ENCODE assay signal across 8 mouse cellular contexts in the genomic region with DNA sequence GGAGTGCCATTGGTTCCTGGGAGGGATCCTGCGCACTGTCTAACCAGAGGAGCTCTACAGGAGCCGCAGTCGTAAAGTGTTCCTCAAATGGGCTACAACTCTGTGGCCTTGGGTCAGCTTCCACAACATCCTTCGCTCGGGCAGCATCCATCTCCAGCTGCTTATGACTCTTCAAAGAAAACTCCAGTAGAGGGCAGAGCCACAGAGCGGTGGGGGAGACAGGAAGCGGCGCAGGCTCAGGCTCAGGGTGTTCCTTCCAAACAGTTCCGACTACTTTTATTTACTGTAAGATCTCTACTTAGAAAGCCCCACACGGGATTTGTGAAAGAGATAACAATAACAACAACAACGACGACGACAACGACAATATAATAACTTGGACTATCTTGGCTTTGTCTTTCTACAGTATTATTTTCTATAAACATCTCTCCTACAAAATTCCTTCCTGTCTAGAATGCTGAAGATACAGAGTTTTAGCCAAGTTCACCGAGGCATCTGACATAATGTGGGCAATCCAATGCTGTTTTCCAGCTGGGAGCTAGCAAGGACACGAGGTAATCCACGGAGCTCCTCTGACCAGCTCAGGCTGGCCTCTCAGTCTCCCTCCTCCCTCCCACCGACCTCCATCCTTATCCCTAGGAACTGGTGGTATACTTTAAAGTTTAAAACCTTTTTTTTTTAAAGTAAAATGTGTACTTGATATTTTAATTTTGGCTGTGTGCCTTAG.
A peak's percentile ranks its signal among the peaks of the same experiment; 100 is the strongest.
DNase-seq lines count a peak whose midpoint lies in the region; ATAC-seq and TF ChIP-seq lines count a peak whose summit lies in the region.

No protein-coding gene starts in this region.

- H3K9me3 ChIP-seq in E14TG2a.4 (ENCODE audit: low read length) = no peaks in the 10 kb centered on the region
- H3K9me3 ChIP-seq in limb, embryonic 10.5 days (replicated peaks) = no peaks in the 10 kb centered on the region
- H3K9me3 ChIP-seq in midbrain, embryonic 15.5 days = no peaks in the 10 kb centered on the region

- TF ChIP-seq CTCF in E14TG2a.4 (conservative IDR thresholded peaks at IDR 0.05; ENCODE audit: low read length) = no peak; the same call in 1 of the 2 replicates

- H3K4me1 ChIP-seq in E14TG2a.4 (replicated peaks; ENCODE audit: low read depth, low read length) = peaks cover 77% of the 10 kb centered on the region
- H3K4me1 ChIP-seq in limb, embryonic 10.5 days = peaks cover 19% of the 10 kb centered on the region
- H3K4me1 ChIP-seq in midbrain, embryonic 15.5 days = no peaks in the 10 kb centered on the region

- peak overlapping the region; percentile 54 for H3K4me3 ChIP-seq in E14TG2a.4 (replicated peaks; ENCODE audit: low read length)
- H3K4me3 ChIP-seq in limb, embryonic 10.5 days = no peak overlapping the region
- H3K4me3 ChIP-seq in midbrain, embryonic 15.5 days = no peak overlapping the region

- no peaks in the 10 kb centered on the region for H3K27me3 ChIP-seq in E14TG2a.4 (ENCODE audit: insufficient read depth, low read length)
- H3K27me3 ChIP-seq in limb, embryonic 10.5 days (ENCODE audit: low read depth, poor library complexity, severe bottlenecking) = peaks cover 1% of the 10 kb centered on the region; the same call in 1 of the 2 replicates
- no peaks in the 10 kb centered on the region for H3K27me3 ChIP-seq in midbrain, embryonic 15.5 days (replicated peaks)

- ATAC-seq in midbrain, embryonic 15.5 days (replicated peaks) = no peak

- H3K36me3 ChIP-seq in E14TG2a.4 (ENCODE audit: insufficient read depth, low read length) = no peaks in the 10 kb centered on the region; the same call in 1 of the 2 replicates
- H3K36me3 ChIP-seq in limb, embryonic 10.5 days = no peaks in the 10 kb centered on the region
- H3K36me3 ChIP-seq in midbrain, embryonic 15.5 days (replicated peaks) = no peaks in the 10 kb centered on the region

- no peak overlapping the region for H3K9ac ChIP-seq in midbrain, embryonic 15.5 days

- H3K27ac ChIP-seq in limb, embryonic 10.5 days = no peak overlapping the region
- H3K27ac ChIP-seq in midbrain, embryonic 15.5 days = no peak overlapping the region

- 57% methylated on average over 18 of the region's 18 CpGs for WGBS in limb, embryonic 10.5 days
- 66% methylated on average over 18 of the region's 18 CpGs for WGBS in midbrain, embryonic 15.5 days

- intact Hi-C loops in heart, postnatal 36 days (cut with DNase I) = loop anchor here (2.0 to 5.0 kb wide), 6 partner anchors 47 to 226 kb away; a partner anchor contains a TSS

- H3K4me2 ChIP-seq in midbrain, embryonic 15.5 days = no peak overlapping the region

- DNase-seq in heart, adult 18-20 months = peak; percentile 64 to 69
- DNase-seq in heart, postnatal 36 days = no peak
- DNase-seq in heart, adult 8-10 months (ENCODE audit: low spot score) = peak; percentile 60
- peak; percentile 39 for DNase-seq in limb, embryonic 10.5 days (ENCODE audit: low spot score)
- no peak for DNase-seq in frontal cortex, postnatal 36 days (ENCODE audit: low spot score in 2 of 2)
- DNase-seq in layer of hippocampus, postnatal 25 days (ENCODE audit: extremely low spot score in 1 of 2, low spot score in 1 of 2) = no peak

Comparison
In these comparisons a context has a peak if more than half of its experiments do, and no peak if none do; other contexts are left out.
1. DNase-seq: peak in heart, adult 18-20 months (2 of 2), heart, adult 8-10 months (single experiment) and limb, embryonic 10.5 days (single experiment); none in heart, postnatal 36 days (0 of 2), frontal cortex, postnatal 36 days (0 of 2) and layer of hippocampus, postnatal 25 days (0 of 2).